Mouse (Mus musculus) heart, embryonic 15.5 days (tissue): ENCODE data around the gene Fam57b. TPM values are rescaled to one million over a fixed set of nuclear protein-coding genes. Genes with fewer than 3 reads are reported as not detected.
A peak's percentile ranks its signal among the peaks of the same experiment; 100 is the strongest.
"Not testable (repeated sequence)": the region's sequence is repeated elsewhere in the genome, so short reads cannot be mapped to it uniquely, and the experiment has no call there.

Experiments
- ATAC-seq: fragments of 200-750 bp; cut with Nextera tagmentation; replicated peaks from 2 replicates; pipeline ENCODE4 v1.8.0; 2017; ENCODE audit warnings: low read depth, moderate TSS enrichment; ENCODE audit not compliant: insufficient number of reproducible peaks, insufficient read depth, low FRiP score
- H3K27ac ChIP-seq: fragments of 300-500 bp; sonication (generic); 2 replicates; pipeline ENCODE4 v1.5.1; 2015; ENCODE audit warnings: mild to moderate bottlenecking, inconsistent platforms
- H3K27me3 ChIP-seq: fragments of 300-500 bp; sonication (generic); 2 replicates; pipeline ENCODE4 v1.6.1; 2015; ENCODE audit warnings: inconsistent platforms
- H3K36me3 ChIP-seq: fragments of 300-500 bp; sonication (generic); 2 replicates; pipeline ENCODE4 v1.6.1; 2015; ENCODE audit warnings: mild to moderate bottlenecking, inconsistent platforms
- H3K4me1 ChIP-seq: fragments of 300-500 bp; sonication (generic); replicated peaks from 2 replicates; pipeline ENCODE4 v1.6.1; 2015; ENCODE audit warnings: inconsistent platforms
- H3K4me2 ChIP-seq: fragments of 300-500 bp; sonication (generic); 2 replicates; pipeline ENCODE4 v1.6.1; 2015; ENCODE audit warnings: inconsistent platforms, mild to moderate bottlenecking, moderate library complexity
- H3K4me3 ChIP-seq: fragments of 300-500 bp; sonication (generic); 2 replicates; pipeline ENCODE4 v1.5.1; 2015; ENCODE audit warnings: mild to moderate bottlenecking, inconsistent platforms
- H3K9ac ChIP-seq: fragments of 300-500 bp; sonication (generic); 2 replicates; pipeline ENCODE4 v1.6.1; 2015; ENCODE audit warnings: mild to moderate bottlenecking, inconsistent platforms
- H3K9me3 ChIP-seq: fragments of 300-500 bp; sonication (generic); replicated peaks from 2 replicates; pipeline ENCODE4 v1.6.1; 2016; ENCODE audit warnings: inconsistent platforms
- WGBS: fragments of 180-500 bp; shearing (Covaris S2); methylation state at CpG from one replicate; pipeline ENCODE4 v1.1.7; 2015; ENCODE audit warnings: mixed read lengths; 5-methylcytosine and 5-hydroxymethylcytosine counted together
- polyA plus RNA-seq: library from polyadenylated mRNA; unstranded; fragments of >200 nt; fragmentation: Nextera tagmentation; extraction: Ambion mirVana; gene quantifications from 2 replicates; pipeline ENCODE4 v1.2.1, GENCODE M21; 2015

The Fam57b gene
- polyA plus RNA-seq, 1 experiment from 2014 or later: 0.69 TPM

DNA sequence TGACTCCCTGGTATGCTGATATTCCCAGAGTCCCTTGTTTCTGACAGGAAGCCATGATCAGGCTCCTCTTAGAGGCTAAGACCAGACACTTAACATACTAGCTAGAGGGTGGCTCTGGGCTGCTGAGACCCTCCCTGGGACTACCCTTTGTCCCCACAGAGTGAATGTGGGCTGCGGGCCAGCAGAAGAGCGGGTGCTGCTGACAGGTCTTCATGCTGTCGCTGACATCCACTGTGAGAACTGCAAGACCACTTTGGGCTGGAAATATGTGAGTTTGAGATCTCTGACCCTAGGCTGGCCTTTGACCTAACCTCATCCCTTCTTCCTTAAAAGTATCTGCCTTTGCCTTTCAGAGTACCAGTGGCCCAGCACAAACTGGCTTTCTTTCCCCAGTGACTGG is 19.3 kb upstream of the Fam57b start:
- Histone ChIP-seq H3K9ac (0 out of 2 replicates have a peak overlapping the region, but pooled peaks have one; percentile 97), H3K4me3 (peak overlapping the region; percentile 90), H3K36me3 (no peaks in the 10 kb centered on the region; the same call in 1 of the 2 replicates), H3K4me1 (peaks cover 48% of the 10 kb centered on the region), H3K4me2 (peak overlapping the region; percentile 97; the same call in 1 of the 2 replicates), H3K27me3 (no peaks in the 10 kb centered on the region), H3K9me3 (no peaks in the 10 kb centered on the region), H3K27ac (no peak overlapping the region)
- 75% methylated on average over 3 of the region's 3 CpGs for WGBS
- no peak for ATAC-seq

DNA sequence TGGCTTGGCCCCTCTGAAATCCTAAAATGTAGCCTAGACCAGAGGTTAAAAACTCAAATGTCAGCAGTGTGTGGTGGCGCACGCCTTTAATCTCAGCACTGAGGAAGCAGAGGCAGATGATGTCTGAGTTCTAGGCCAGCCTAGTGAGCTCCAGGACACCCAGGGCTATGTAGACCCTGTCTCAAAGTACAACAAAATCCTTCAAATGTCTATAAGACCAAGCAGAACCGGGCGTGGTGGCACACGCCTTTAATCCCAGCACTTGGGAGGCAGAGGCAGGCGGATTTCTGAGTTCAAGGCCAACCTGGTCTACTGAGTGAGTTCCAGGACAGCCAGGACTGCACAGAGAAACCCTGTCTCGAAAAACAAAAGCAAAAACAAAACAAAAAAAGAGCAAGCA is 18.4 kb upstream of the Fam57b start:
- H3K4me3 ChIP-seq, H3K9me3 ChIP-seq, ATAC-seq, H3K9ac ChIP-seq, H3K27me3 ChIP-seq, H3K27ac ChIP-seq, H3K4me2 ChIP-seq, H3K36me3 ChIP-seq: not testable (repeated sequence)
- WGBS: 83% methylated on average over 7 of the region's 7 CpGs
- H3K4me1 ChIP-seq: peaks cover 48% of the 10 kb centered on the region

DNA sequence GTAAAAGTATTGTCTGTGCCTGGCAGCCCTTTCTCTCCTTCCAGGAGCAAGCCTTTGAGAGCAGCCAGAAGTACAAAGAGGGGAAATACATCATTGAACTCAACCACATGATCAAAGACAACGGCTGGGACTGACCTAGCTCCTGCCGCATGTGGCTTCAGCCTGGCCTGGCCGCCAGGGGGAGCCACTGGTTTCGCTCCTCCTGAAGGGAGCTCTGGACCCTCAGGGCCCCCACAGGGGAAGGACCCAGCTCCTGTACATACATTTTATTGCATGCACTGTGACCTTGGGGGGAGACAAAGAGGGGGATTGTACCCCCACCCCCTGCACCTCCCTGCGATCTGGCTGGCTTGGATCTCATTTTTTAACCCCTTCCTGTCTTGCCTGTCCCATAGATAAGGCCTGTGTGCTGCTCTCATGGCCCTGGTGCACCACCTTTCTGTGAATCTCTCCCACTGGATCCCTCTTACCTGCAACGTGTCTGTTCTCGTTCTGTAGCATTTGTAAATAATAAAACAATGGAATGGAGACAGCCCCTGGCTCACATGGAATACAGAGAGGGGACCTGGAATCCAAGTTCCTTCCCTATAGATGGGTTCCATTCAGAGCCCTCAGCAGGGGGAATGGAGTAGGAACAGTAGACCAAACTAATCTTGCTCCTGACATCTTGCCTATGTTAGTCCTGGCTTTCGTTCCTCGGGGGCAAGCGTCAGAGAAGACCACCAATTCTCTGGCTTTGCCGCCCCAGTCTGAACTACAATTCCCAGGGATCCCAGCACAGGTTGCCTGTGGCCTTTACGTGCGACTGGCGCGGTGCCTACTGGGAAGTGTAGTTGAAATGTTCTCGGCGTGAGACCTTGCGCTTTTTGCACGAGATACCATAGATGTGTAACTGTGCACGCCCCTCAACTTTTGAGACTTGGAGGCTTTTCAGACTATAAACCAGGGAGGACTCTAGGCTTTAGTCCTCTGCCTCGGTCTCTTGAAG is 17.2 kb upstream of the Fam57b start:
- H3K4me1 ChIP-seq: peaks cover 48% of the 10 kb centered on the region
- ATAC-seq: peak; percentile 44; the same call in 1 of the 2 replicates

DNA sequence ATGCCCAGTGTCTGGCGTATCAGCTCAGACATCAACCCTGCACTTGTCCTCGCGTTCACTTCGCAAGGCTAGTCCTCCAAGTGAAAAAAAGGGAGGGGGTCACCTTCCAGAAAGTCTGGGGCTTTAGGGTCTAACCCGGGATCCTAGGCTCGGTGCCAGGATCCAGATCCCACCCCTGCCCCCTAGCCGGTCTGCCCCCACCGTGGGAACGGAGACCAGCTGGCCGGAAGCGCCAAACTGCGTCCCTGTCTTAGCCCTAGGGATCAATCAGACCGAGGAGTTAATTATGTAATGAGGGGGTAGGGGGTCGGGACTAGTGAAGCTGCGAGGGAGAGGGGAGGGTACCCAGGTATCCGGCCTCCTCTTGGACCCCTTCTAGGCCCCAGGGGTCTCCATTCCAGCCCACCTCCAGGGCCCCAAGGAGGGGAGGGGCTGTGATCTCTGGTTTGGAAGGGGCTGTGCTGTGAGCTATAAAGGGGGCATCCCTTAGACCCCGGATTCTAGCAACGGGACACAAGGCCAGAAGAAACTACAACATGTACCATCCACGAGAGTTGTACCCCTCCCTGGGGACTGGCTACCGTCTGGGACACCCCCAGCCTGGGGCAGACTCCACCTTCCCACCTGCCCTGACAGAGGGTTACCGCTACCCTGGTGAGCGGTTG is 16.4 kb upstream of the Fam57b start, which contains the start of gene Tbx6:
Gene Tbx6, plus strand, starts transcription at position 513 of the 665 bp plus-strand sequence.
- H3K9ac ChIP-seq: peak within 1 kb of the TSS; percentile 58
- H3K27ac ChIP-seq: peak within 1 kb of the TSS; percentile 38; the same call in 1 of the 2 replicates
- ATAC-seq: no peak
- no peaks in the 10 kb centered on the region for H3K27me3 ChIP-seq
- H3K36me3 ChIP-seq: peaks cover 20% of the 10 kb centered on the region
- WGBS: 6% methylated on average over 22 of the region's 22 CpGs
- H3K4me2 ChIP-seq: peak within 1 kb of the TSS; percentile 91
- H3K9me3 ChIP-seq: no peaks in the 10 kb centered on the region
- H3K4me1 ChIP-seq: peaks cover 40% of the 10 kb centered on the region
- H3K4me3 ChIP-seq: peak within 1 kb of the TSS; percentile 52

More for the DNA sequence above, 17.2 kb upstream of the Fam57b start:
- H3K27ac ChIP-seq: peak overlapping the region; percentile 38
- H3K9me3 ChIP-seq: no peaks in the 10 kb centered on the region
- peak overlapping the region; percentile 58 for H3K9ac ChIP-seq
- 2% methylated on average over 21 of the region's 21 CpGs for WGBS
- H3K27me3 ChIP-seq: no peaks in the 10 kb centered on the region
- peak overlapping the region; percentile 52 for H3K4me3 ChIP-seq
- peaks cover 12% of the 10 kb centered on the region for H3K36me3 ChIP-seq
- peak overlapping the region; percentile 91 for H3K4me2 ChIP-seq

DNA sequence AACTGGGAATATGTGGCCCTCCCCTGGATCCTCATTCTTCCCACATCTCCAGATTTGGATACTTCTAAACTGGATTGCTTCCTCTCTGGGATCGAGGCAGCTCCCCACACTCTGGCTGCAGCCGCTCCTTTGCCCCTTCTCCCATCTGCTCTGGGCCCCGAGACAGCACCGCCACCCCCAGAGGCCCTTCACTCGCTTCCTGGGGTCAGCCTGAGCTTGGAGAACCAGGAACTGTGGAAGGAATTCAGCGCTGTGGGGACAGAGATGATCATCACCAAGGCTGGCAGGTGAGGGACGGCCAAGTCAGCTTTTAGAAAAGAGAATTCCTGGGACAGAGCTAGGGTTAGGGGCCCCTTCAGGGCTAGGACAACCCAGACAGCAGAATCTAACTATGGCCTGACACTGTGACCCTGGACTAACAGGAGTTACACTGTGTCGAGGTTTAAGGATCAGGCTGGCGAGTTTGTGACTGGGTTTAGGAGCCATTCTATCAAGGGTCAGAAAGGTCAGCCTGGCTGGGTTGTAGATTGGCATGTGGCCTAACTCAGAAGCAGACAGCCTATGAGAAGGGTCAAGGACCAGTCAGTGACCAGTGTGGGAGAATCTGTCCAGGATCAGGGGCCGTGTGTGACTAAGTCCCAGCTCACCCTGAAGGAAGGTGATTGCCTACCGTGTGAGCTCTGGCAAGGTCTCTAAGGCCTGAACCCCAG is 15.7 kb upstream of the Fam57b start:
- Histone ChIP-seq H3K27ac (no peak overlapping the region), H3K4me1 (peaks cover 35% of the 10 kb centered on the region), H3K9me3 (no peaks in the 10 kb centered on the region), H3K9ac (peak overlapping the region; percentile 58), H3K4me3 (peak overlapping the region; percentile 52; the same call in 1 of the 2 replicates), H3K27me3 (no peaks in the 10 kb centered on the region), H3K36me3 (peaks cover 27% of the 10 kb centered on the region), H3K4me2 (peak overlapping the region; percentile 91)
- WGBS: 39% methylated on average over 11 of the region's 11 CpGs
- ATAC-seq: no peak

DNA sequence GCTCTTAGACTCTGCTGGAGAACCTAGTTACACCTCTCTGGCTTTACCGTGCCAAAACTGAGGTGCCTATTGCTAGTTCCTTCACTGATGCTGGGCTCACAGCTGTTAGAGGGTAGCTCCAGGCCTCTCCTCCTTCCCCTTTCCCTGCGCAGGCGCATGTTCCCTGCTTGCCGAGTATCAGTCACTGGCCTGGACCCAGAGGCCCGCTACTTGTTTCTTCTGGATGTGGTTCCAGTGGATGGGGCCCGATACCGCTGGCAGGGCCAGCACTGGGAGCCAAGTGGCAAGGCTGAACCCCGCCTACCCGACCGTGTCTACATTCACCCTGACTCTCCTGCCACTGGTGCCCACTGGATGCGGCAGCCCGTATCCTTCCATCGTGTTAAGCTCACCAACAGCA is 14.8 kb upstream of the Fam57b start:
- H3K9ac ChIP-seq: no peak overlapping the region
- no peaks in the 10 kb centered on the region for H3K27me3 ChIP-seq
- no peak overlapping the region for H3K4me3 ChIP-seq
- no peak overlapping the region for H3K4me2 ChIP-seq
- H3K9me3 ChIP-seq: no peaks in the 10 kb centered on the region
- no peak for ATAC-seq
- peaks cover 36% of the 10 kb centered on the region for H3K36me3 ChIP-seq
- H3K27ac ChIP-seq: no peak overlapping the region
- WGBS: 78% methylated on average over 13 of the region's 13 CpGs
- H3K4me1 ChIP-seq: peaks cover 26% of the 10 kb centered on the region

DNA sequence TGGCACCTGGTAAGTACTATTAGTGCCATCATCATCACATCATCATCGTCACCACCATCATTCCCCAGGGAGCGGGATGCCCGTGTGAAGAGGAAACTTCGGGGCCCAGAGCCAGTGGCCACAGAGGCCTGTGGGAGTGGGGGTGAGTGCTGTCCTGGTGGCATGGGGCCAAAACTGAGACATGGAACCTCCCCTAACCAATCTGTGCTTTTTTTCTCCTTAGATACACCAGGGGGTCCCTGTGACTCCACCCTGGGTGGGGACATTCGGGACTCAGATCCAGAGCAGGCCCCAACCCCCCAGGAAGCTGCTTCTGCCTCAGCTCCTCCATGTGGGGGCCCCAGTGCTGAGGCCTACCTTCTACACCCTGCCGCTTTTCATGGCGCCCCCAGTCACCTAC is 13.0 kb upstream of the Fam57b start:
- no peak overlapping the region for H3K4me2 ChIP-seq
- ATAC-seq: no peak
- peaks cover 52% of the 10 kb centered on the region for H3K36me3 ChIP-seq
- H3K4me1 ChIP-seq: peaks cover 21% of the 10 kb centered on the region
- no peak overlapping the region for H3K27ac ChIP-seq
- 80% methylated on average over 7 of the region's 7 CpGs for WGBS
- H3K27me3 ChIP-seq: no peaks in the 10 kb centered on the region
- H3K4me3 ChIP-seq: no peak overlapping the region
- H3K9me3 ChIP-seq: no peaks in the 10 kb centered on the region
- no peak overlapping the region for H3K9ac ChIP-seq

DNA sequence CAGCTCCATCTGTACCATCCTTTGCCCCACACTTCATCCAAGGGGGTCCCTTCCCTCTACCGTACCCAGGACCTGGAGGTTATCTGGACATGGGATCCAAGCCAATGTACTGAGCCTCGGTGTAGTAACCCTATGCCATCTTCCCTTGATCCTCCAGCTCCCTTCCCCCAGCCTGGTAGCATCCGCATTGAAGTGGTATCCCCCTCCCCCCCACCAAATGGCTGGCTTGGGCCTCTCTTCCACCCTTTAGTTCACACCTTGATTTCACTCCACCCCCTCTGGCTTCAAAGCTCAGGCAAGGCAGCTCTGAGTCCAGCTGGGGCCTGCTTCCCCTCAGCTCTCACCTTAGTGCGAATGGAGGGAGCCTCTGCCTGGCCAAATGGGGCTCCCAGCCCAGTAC is 12.4 kb upstream of the Fam57b start:
- no peak overlapping the region for H3K9ac ChIP-seq
- no peaks in the 10 kb centered on the region for H3K27me3 ChIP-seq
- ATAC-seq: no peak
- H3K4me3 ChIP-seq: no peak overlapping the region
- no peak overlapping the region for H3K4me2 ChIP-seq
- 58% methylated on average over 4 of the region's 4 CpGs for WGBS
- H3K4me1 ChIP-seq: peaks cover 15% of the 10 kb centered on the region
- no peaks in the 10 kb centered on the region for H3K9me3 ChIP-seq
- no peak overlapping the region for H3K27ac ChIP-seq
- peaks cover 57% of the 10 kb centered on the region for H3K36me3 ChIP-seq

DNA sequence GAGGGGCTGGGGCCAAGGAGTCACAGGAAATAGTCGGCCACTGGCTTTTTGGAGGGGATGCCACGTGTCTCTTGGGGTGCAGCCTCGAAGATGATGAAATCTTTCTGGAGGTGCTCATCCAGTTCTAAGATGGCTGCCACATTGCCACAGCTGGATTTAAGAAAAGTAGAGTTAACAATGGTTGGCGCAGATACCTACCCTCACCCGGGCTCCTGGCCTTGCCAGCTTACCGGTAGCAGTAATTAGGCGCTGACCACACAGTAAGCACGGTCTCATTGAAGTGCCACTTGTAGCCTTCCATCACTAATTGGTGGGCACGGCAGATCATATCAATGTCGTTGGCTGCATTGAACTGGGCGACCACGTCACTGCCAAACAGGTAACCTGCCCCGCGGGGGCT is 11.3 kb upstream of the Fam57b start:
- H3K27me3 ChIP-seq: no peaks in the 10 kb centered on the region
- WGBS: 88% methylated on average over 14 of the region's 14 CpGs
- H3K36me3 ChIP-seq: peaks cover 59% of the 10 kb centered on the region
- H3K9ac ChIP-seq: no peak overlapping the region
- H3K4me1 ChIP-seq: peaks cover 14% of the 10 kb centered on the region
- no peaks in the 10 kb centered on the region for H3K9me3 ChIP-seq
- H3K4me2 ChIP-seq: no peak overlapping the region
- no peak overlapping the region for H3K27ac ChIP-seq
- ATAC-seq: no peak
- H3K4me3 ChIP-seq: no peak overlapping the region

DNA sequence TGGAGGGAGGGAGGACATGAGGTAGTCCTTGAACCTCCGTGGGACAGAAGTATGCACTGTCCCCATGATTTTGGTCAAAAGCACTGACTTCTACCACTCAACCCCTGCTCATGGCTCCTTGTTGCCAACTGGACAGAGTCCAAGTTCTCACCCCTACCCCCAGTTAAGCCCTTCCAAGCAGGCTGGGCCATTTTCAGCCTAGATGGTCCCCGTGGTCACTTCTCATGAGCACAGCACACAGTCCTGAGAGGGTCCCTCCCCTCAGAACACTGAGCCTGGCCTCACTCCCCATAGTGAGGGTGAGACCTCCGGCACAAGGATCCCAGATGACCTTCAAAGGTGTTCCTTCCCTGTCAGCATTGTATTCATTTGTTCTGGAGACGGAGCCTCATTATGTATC is 8.3 kb upstream of the Fam57b start:
- H3K36me3 ChIP-seq: peaks cover 59% of the 10 kb centered on the region
- no peaks in the 10 kb centered on the region for H3K9me3 ChIP-seq
- no peak overlapping the region for H3K4me2 ChIP-seq
- H3K4me3 ChIP-seq: no peak overlapping the region
- H3K4me1 ChIP-seq: peaks cover 17% of the 10 kb centered on the region
- 85% methylated on average over 4 of the region's 4 CpGs for WGBS
- no peak for ATAC-seq
- no peak overlapping the region for H3K27ac ChIP-seq
- H3K9ac ChIP-seq: no peak overlapping the region
- no peaks in the 10 kb centered on the region for H3K27me3 ChIP-seq
